Mouse (Mus musculus): ENCODE results near the gene 1700069L16Rik. TPM values are rescaled to one million over a fixed set of nuclear protein-coding genes. Genes with fewer than 3 reads are reported as not detected.

1700069L16Rik gene
- polyA plus RNA-seq, 1 experiment, result not detected

GRCm38 (mm10) chr5:113765641-113766526 is 41.3 kb upstream of the 1700069L16Rik start:
- peaks cover 16% of the 10 kb centered on the region for H3K36me3 ChIP-seq (ENCODE audit: control insufficient read depth, insufficient read depth, low read length)
- no peaks in the 10 kb centered on the region for H3K27me3 ChIP-seq (ENCODE audit: control insufficient read depth, insufficient read depth, low read length)
- no peak for DNase-seq
- H3K4me1 ChIP-seq (replicated peaks; ENCODE audit: control insufficient read depth, insufficient read depth, low read length), result peaks cover 8% of the 10 kb centered on the region
- TF ChIP-seq CTCF (IDR thresholded peaks at IDR 0.05; ENCODE audit: borderline replicate concordance, control insufficient read depth, extremely low read depth, insufficient read depth, low read length, poor library complexity) (no peak), POLR2A (IDR thresholded peaks at IDR 0.05; ENCODE audit: control insufficient read depth, extremely low read depth, insufficient read depth, low read length, poor library complexity) (no peak)
- no peak overlapping the region for H3K27ac ChIP-seq (ENCODE audit: control insufficient read depth, insufficient read depth, low read length)
- 79% methylated on average over 13 of the region's 13 CpGs for WGBS
- H3K4me3 ChIP-seq (ENCODE audit: control insufficient read depth, insufficient read depth, low read length), result no peak overlapping the region

- WGBS, result 86% methylated on average over 7 of the region's 7 CpGs
- Histone ChIP-seq H3K27ac (ENCODE audit: control insufficient read depth, insufficient read depth, low read length) (no peak overlapping the region), H3K36me3 (ENCODE audit: control insufficient read depth, insufficient read depth, low read length) (peaks cover 29% of the 10 kb centered on the region), H3K4me3 (ENCODE audit: control insufficient read depth, insufficient read depth, low read length) (no peak overlapping the region), H3K4me1 (replicated peaks; ENCODE audit: control insufficient read depth, insufficient read depth, low read length) (no peaks in the 10 kb centered on the region), H3K27me3 (ENCODE audit: control insufficient read depth, insufficient read depth, low read length) (no peaks in the 10 kb centered on the region)
- TF ChIP-seq CTCF (IDR thresholded peaks at IDR 0.05; ENCODE audit: borderline replicate concordance, control insufficient read depth, extremely low read depth, insufficient read depth, low read length, poor library complexity), result no peak
- TF ChIP-seq POLR2A (IDR thresholded peaks at IDR 0.05; ENCODE audit: control insufficient read depth, extremely low read depth, insufficient read depth, low read length, poor library complexity), result no peak
- no peak for DNase-seq
These were observed 39.9 kb upstream of the 1700069L16Rik start for GRCm38 (mm10) chr5:113764426-113764825.

GRCm38 (mm10) chr5:113761585-113761984 is 37.0 kb upstream of the 1700069L16Rik start:
- H3K36me3 ChIP-seq (ENCODE audit: control insufficient read depth, insufficient read depth, low read length), result peaks cover 44% of the 10 kb centered on the region
- 88% methylated on average over 2 of the region's 2 CpGs for WGBS

GRCm38 (mm10) chr5:113755347-113756030 is 30.9 kb upstream of the 1700069L16Rik start:
- Histone ChIP-seq H3K4me1 (replicated peaks; ENCODE audit: control insufficient read depth, insufficient read depth, low read length) (no peaks in the 10 kb centered on the region), H3K4me3 (ENCODE audit: control insufficient read depth, insufficient read depth, low read length) (no peak overlapping the region), H3K36me3 (ENCODE audit: control insufficient read depth, insufficient read depth, low read length) (peaks cover 75% of the 10 kb centered on the region), H3K27ac (ENCODE audit: control insufficient read depth, insufficient read depth, low read length) (no peak overlapping the region), H3K27me3 (ENCODE audit: control insufficient read depth, insufficient read depth, low read length) (no peaks in the 10 kb centered on the region)
- DNase-seq, result no peak
- no peak for TF ChIP-seq CTCF (IDR thresholded peaks at IDR 0.05; ENCODE audit: borderline replicate concordance, control insufficient read depth, extremely low read depth, insufficient read depth, low read length, poor library complexity)
- no peak for TF ChIP-seq POLR2A (IDR thresholded peaks at IDR 0.05; ENCODE audit: control insufficient read depth, extremely low read depth, insufficient read depth, low read length, poor library complexity)
- WGBS, result 95% methylated on average over 15 of the region's 15 CpGs

More at GRCm38 (mm10) chr5:113761585-113761984, 37.0 kb upstream of the 1700069L16Rik start:
- no peak for TF ChIP-seq CTCF (IDR thresholded peaks at IDR 0.05; ENCODE audit: borderline replicate concordance, control insufficient read depth, extremely low read depth, insufficient read depth, low read length, poor library complexity)
- no peak for TF ChIP-seq POLR2A (IDR thresholded peaks at IDR 0.05; ENCODE audit: control insufficient read depth, extremely low read depth, insufficient read depth, low read length, poor library complexity)
- H3K4me3 ChIP-seq (ENCODE audit: control insufficient read depth, insufficient read depth, low read length), result no peak overlapping the region
- no peak for DNase-seq
- no peaks in the 10 kb centered on the region for H3K27me3 ChIP-seq (ENCODE audit: control insufficient read depth, insufficient read depth, low read length)
- no peak overlapping the region for H3K27ac ChIP-seq (ENCODE audit: control insufficient read depth, insufficient read depth, low read length)
- no peaks in the 10 kb centered on the region for H3K4me1 ChIP-seq (replicated peaks; ENCODE audit: control insufficient read depth, insufficient read depth, low read length)

GRCm38 (mm10) chr5:113751521-113752157 is 27.1 kb upstream of the 1700069L16Rik start:
- TF ChIP-seq CTCF (IDR thresholded peaks at IDR 0.05; ENCODE audit: borderline replicate concordance, control insufficient read depth, extremely low read depth, insufficient read depth, low read length, poor library complexity), result no peak
- TF ChIP-seq POLR2A (IDR thresholded peaks at IDR 0.05; ENCODE audit: control insufficient read depth, extremely low read depth, insufficient read depth, low read length, poor library complexity), result no peak
- no peak overlapping the region for H3K27ac ChIP-seq (ENCODE audit: control insufficient read depth, insufficient read depth, low read length)
- peaks cover 81% of the 10 kb centered on the region for H3K36me3 ChIP-seq (ENCODE audit: control insufficient read depth, insufficient read depth, low read length)
- 95% methylated on average over 9 of the region's 9 CpGs for WGBS
- H3K4me3 ChIP-seq (ENCODE audit: control insufficient read depth, insufficient read depth, low read length), result no peak overlapping the region
- no peak for DNase-seq
- no peaks in the 10 kb centered on the region for H3K4me1 ChIP-seq (replicated peaks; ENCODE audit: control insufficient read depth, insufficient read depth, low read length)
- H3K27me3 ChIP-seq (ENCODE audit: control insufficient read depth, insufficient read depth, low read length), result no peaks in the 10 kb centered on the region

All from thymus, adult 2 months (tissue).